Comparison of ENCODE assay signal across 19 mouse cellular contexts in the genomic region with DNA sequence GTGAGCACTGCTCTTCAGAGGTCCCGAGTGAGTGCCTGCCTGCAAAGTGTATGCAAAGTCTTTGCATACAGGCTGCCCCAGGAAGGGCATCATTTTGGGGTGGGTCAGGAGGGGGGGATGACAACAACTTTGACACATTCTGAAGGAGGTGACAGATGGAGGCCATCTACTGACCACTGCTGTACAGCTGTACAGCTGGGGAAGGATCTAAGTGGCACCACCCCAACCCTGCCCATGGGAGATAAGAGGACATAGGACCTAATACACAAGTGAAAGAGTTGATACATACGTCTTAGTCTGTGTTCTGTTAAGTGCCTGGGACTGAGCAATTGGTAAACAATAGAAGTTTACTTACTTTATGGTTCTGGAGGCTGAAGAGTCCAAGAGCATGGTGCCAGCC. TPM values are rescaled to one million over a fixed set of nuclear protein-coding genes. Genes with fewer than 3 reads are reported as not detected.
DNase-seq lines count a peak whose midpoint lies in the region; ATAC-seq and TF ChIP-seq lines count a peak whose summit lies in the region.
"Had no signal": no experiment of that assay in that cellular context is flagged by ENCODE, and none has a peak within 500 bp of the region (broad histone marks: within the 10 kb centered on the region; RNA-seq: fewer than 3 reads in every experiment).

No protein-coding gene starts in this region.

- peak overlapping the region; percentile 96 for H3K4me2 ChIP-seq in liver, embryonic 14.5 days (ENCODE audit: low read depth)
- H3K4me2 ChIP-seq: hindbrain, embryonic 14.5 days; intestine, embryonic 15.5 days; limb, embryonic 12.5 days; lung, embryonic 14.5 days; midbrain, embryonic 11.5 days had no signal

- TF ChIP-seq EP300 in liver, embryonic 14.5 days (IDR thresholded peaks at IDR 0.05; ENCODE audit: low read depth) = peak; percentile 91

- peak; percentile 69 to 78 (median 78) for DNase-seq in liver, embryonic 14.5 days (ENCODE audit: low read depth in 3 of 3, low spot score in 3 of 3)
- DNase-seq in yolk sac, embryonic 10.5 days (ENCODE audit: low spot score) = peak; percentile 9
- no peak for DNase-seq in layer of hippocampus, postnatal 14 days (ENCODE audit: low spot score in 2 of 2)
- no peak for DNase-seq in ovary, postnatal 10 days (ENCODE audit: low spot score)
- DNase-seq: adrenal gland, adult 2 months; cerebellum, adult 8-10 months; gastrocnemius, postnatal 36 days; lung, embryonic 14.5 days; lung, postnatal 36 days; thymus, postnatal 14 days had no signal

- H3K36me3 ChIP-seq in megakaryocyte, embryonic 14.5 days (replicated peaks; ENCODE audit: low read length) = no peaks in the 10 kb centered on the region
- peaks cover 1% of the 10 kb centered on the region for H3K36me3 ChIP-seq in liver, embryonic 14.5 days (replicated peaks; ENCODE audit: control insufficient read depth, insufficient read depth, low read depth)
- H3K36me3 ChIP-seq: intestine, embryonic 15.5 days; limb, embryonic 12.5 days had no signal

- H3K9ac ChIP-seq in liver, embryonic 14.5 days (replicated peaks) = peak overlapping the region; percentile 79
- H3K9ac ChIP-seq: hindbrain, embryonic 14.5 days; intestine, embryonic 15.5 days; limb, embryonic 12.5 days; lung, embryonic 14.5 days had no signal

- TF ChIP-seq CTCF in liver, embryonic 14.5 days (IDR thresholded peaks at IDR 0.05; ENCODE audit: low read depth) = no peak

- 28% methylated on average over 2 of the region's 2 CpGs for WGBS in liver, embryonic 14.5 days (ENCODE audit: insufficient replicate concordance)

- no peaks in the 10 kb centered on the region for H3K27me3 ChIP-seq in megakaryocyte, embryonic 14.5 days (replicated peaks)
- no peaks in the 10 kb centered on the region for H3K27me3 ChIP-seq in liver, embryonic 14.5 days (ENCODE audit: control insufficient read depth, insufficient read depth, low read length)
- H3K27me3 ChIP-seq: intestine, embryonic 15.5 days; limb, embryonic 12.5 days had no signal

- H3K4me3 ChIP-seq in megakaryocyte, embryonic 14.5 days (replicated peaks) = peak overlapping the region; percentile 59
- peak overlapping the region; percentile 35 to 36 for H3K4me3 ChIP-seq in liver, embryonic 14.5 days (ENCODE audit: insufficient read depth in 1 of 2, low read depth in 2 of 2, low read length in 2 of 2)
- H3K4me3 ChIP-seq: intestine, embryonic 15.5 days; limb, embryonic 12.5 days had no signal

- no peaks in the 10 kb centered on the region for H3K9me3 ChIP-seq in megakaryocyte, embryonic 14.5 days
- H3K9me3 ChIP-seq in liver, embryonic 14.5 days (ENCODE audit: control insufficient read depth, low read length) = no peaks in the 10 kb centered on the region
- H3K9me3 ChIP-seq: intestine, embryonic 15.5 days; limb, embryonic 12.5 days had no signal

- peaks cover 72% of the 10 kb centered on the region for H3K4me1 ChIP-seq in megakaryocyte, embryonic 14.5 days
- H3K4me1 ChIP-seq in liver, embryonic 14.5 days (replicated peaks; ENCODE audit: control insufficient read depth in 2 of 2, insufficient read depth in 2 of 2, low read length in 1 of 2) = peaks cover 71% of the 10 kb centered on the region in 2 experiments

- peak overlapping the region; percentile 97 for H3K27ac ChIP-seq in liver, embryonic 14.5 days
- H3K27ac ChIP-seq: hindbrain, embryonic 14.5 days; intestine, embryonic 15.5 days; kidney, postnatal 0 days; limb, embryonic 12.5 days had no signal

- no peak for ATAC-seq in megakaryocyte, adult 5-6 weeks (ENCODE audit: poor library complexity, severe bottlenecking)
- ATAC-seq in erythroblast, adult 5-6 weeks (replicated peaks; ENCODE audit: low FRiP score, poor library complexity, severe bottlenecking) = peak; percentile 63
- peak; percentile 70 for ATAC-seq in liver, embryonic 14.5 days (ENCODE audit: insufficient read depth)
- ATAC-seq: forebrain, embryonic 16.5 days; intestine, embryonic 15.5 days had no signal

RNA-seq across cellular contexts. Expression of gene Dek, which starts 3.2 kb away (rescaled TPM):
- polyA plus RNA-seq in megakaryocyte, embryonic 14.5 days (2012; ENCODE audit: insufficient read depth, low replicate concordance) = 96.3 and 275 TPM in 2 replicates
- total RNA-seq in megakaryocyte, adult 5-6 weeks (2015) = 584 and 589 TPM in 2 replicates
- 678 and 828 TPM in 2 replicates for total RNA-seq in megakaryocyte, adult 5-6 weeks (2017)
- 233 and 276 TPM in 2 replicates for total RNA-seq in erythroblast, adult 5-6 weeks (2015; ENCODE audit: low replicate concordance)
- total RNA-seq in erythroblast, adult 5-6 weeks (2017; ENCODE audit: low replicate concordance) = 413 and 451 TPM in 2 replicates
- polyA plus RNA-seq in liver, embryonic 14.5 days (2012; rRNA removed) = 102 and 167 TPM in 2 replicates
- polyA plus RNA-seq in liver, embryonic 14.5 days (2014; fragmentation: Nextera tagmentation; extraction: Ambion mirVana) = 330 and 359 TPM in 2 replicates
- total RNA-seq in layer of hippocampus, postnatal 14 days (2021) = 10 to 100 TPM; 44.3 to 48.5 TPM

RNA-seq across cellular contexts. Expression of gene Rnf144b, which starts 13.2 kb away (rescaled TPM):
- polyA plus RNA-seq in megakaryocyte, embryonic 14.5 days (2012; ENCODE audit: insufficient read depth, low replicate concordance) = 0.29 TPM in 1 of 2 replicates, not detected in the other
- total RNA-seq in megakaryocyte, adult 5-6 weeks (2015) = 25.5 and 25.9 TPM in 2 replicates
- total RNA-seq in megakaryocyte, adult 5-6 weeks (2017) = 25.6 and 28.7 TPM in 2 replicates
- 2.5 and 6.7 TPM in 2 replicates for total RNA-seq in erythroblast, adult 5-6 weeks (2015; ENCODE audit: low replicate concordance)
- total RNA-seq in erythroblast, adult 5-6 weeks (2017; ENCODE audit: low replicate concordance) = 3.1 and 4.9 TPM in 2 replicates
- polyA plus RNA-seq in liver, embryonic 14.5 days (2012; rRNA removed) = 1.4 and 1.6 TPM in 2 replicates
- 1.9 and 2.2 TPM in 2 replicates for polyA plus RNA-seq in liver, embryonic 14.5 days (2014; fragmentation: Nextera tagmentation; extraction: Ambion mirVana)
- 10 to 100 TPM; 10.5 to 12.7 TPM for total RNA-seq in layer of hippocampus, postnatal 14 days (2021)

Comparison
In these comparisons a context has a peak if more than half of its experiments do, and no peak if none do; other contexts are left out.
1. DNase-seq: peak in liver, embryonic 14.5 days (3 of 3) and yolk sac, embryonic 10.5 days (single experiment); none in layer of hippocampus, postnatal 14 days (0 of 2) and ovary, postnatal 10 days (single experiment).
2. RNA of gene Dek, which starts 3.2 kb away (total RNA-seq): 584 to 828 TPM in megakaryocyte, adult 5-6 weeks and 233 to 451 TPM in erythroblast, adult 5-6 weeks; 44.3 to 48.5 TPM in layer of hippocampus, postnatal 14 days; every median in the first group is over 4 times any median in the second.